Mouse (Mus musculus) erythroblast, embryonic 14.5 days (primary cell): ENCODE results near the gene Maml3.

Experiments used
- GATA1 ChIP-seq: IDR thresholded peaks from 2 replicates; pipeline ENCODE4 v1.6.1; 2012; ENCODE audit warnings: low read length, inconsistent platforms, mixed read lengths
- TAL1 ChIP-seq: IDR thresholded peaks from 3 replicates; pipeline ENCODE4 v1.6.1; 2012; ENCODE audit warnings: low read length, inconsistent platforms, mixed read lengths

DNA sequence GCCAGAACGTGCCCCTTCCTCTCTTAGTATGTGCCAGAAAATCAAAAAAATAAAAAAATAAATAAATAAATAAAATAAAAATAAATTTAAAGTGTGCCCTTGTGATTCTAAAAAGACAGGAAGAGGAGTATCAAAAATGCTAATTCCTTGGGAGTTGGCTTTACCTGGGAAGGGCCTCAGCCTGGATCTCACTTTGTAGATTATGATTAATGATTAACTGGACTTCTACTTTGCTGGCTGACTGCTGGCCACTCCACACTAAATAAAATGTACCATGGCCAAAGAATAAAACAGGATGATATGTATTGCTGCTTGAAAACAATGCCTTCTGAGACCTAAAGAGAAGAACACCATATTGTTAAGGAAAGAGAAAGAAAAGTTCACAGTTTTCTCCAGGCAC lies 5.6 kb downstream of the Maml3 start:
- TF ChIP-seq TAL1 (no peak), GATA1 (no peak)
